Mouse (Mus musculus): Measurements from ENCODE around the gene Scaf1.

Gene Scaf1

GRCm38 (mm10) chr7:45013366-45014095, 2.6 kb downstream of the Scaf1 start:
- no peak for DNase-seq

DNA sequence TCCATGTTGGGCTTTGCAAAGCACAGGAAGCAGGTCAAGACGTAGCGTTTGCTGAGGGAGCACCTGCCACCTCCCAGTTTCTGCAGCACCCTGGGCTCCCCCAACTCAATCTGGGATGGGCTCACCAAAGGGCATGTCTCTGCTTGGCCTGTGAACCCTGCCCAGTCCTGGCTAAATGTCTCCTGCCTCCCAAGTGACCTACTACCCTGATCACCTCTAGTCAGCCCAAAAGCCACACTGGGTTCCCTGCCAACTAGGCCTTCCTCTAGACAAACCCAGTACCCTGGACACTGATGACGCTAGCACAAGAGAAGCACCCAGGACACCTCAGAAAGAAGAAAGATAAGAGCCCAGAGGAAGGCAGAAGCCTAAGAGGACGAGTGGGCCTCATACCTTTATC, 3.3 kb downstream of the Scaf1 start:
- DNase-seq = no peak

DNA sequence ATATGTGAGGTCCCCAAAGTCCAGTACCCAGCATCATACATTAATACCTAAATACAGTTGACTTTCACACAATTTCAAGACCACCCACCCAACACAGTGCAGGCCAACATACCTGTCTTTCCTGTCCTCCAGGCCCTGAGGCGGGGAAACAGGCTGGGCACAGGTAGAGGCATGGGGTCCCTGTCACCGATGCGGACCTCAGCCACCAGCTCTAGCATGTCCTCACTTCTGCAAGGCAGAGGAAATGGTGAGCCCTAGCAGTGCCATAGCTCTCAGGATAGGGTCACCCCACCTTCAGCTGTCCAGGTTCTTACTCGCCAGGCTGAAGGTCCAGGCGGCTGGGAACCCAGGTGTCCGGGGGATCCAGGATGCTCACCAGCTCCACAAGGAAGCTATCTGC, 4.2 kb downstream of the Scaf1 start:
- DNase-seq = no peak

GRCm38 (mm10) chr7:45008411-45008810, 7.8 kb downstream of the Scaf1 start:
- DNase-seq = no peak

DNA sequence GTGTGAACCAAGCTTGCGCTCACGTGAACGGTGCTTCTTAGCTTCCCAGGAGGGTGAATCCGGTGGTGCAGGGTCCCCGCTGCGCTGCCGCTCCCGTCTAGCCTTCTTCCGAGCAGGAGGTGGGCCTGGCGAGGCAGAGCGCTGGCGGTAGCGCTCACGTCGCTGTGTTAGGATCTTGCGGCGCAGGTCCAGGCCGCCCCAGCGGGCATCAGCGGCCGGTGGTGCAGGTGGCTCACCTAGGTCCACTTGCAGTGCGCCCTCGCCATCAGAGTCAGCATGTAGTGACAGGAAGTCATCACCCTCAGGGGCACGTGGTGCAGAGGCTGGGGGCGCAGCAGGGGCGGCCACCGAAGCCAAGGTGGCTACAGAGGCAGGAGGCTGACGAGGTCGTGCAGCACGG, 8.3 kb downstream of the Scaf1 start:
- DNase-seq = no peak

- DNase-seq = no peak
Measured at GRCm38 (mm10) chr7:45007141-45007540, 9.0 kb downstream of the Scaf1 start.

GRCm38 (mm10) chr7:45006503-45006902, 9.7 kb downstream of the Scaf1 start:
- no peak for DNase-seq

DNA sequence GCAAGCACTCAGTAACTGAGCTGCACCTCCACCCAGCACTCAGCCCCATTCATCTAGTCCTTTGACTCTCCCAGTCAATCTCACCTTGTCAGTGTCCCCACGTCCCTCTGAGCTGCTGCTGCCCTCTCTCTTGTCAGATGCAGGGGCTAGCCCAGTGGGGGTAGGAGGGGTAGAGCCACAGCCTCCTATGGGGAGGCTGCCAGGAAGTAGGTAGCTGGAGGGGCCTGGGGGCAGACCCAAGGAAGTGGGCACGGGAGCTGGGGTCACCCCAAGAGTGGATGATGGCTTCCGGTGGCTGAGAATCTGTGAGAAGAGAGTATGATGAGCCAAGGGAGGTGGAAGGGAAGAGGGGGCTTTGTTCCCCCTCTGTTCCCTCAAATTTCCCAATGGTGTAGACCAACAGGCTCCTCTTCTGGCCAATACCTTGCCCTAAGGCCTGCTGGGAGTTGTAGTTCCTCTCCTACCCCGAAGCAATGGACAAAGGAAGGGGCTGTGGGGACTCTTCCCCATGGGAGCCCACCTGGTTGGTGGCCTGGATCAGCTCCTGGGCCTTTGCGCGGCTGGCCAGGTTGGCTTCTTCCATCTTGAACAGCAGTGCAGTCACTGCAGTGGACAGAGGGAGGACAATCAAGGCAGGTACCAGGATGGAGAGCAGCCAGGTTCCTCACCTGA, 10.7 kb downstream of the Scaf1 start:
- DNase-seq = no peak

- no peak for DNase-seq
Measured at GRCm38 (mm10) chr7:45004546-45004945, 11.6 kb downstream of the Scaf1 start.

DNA sequence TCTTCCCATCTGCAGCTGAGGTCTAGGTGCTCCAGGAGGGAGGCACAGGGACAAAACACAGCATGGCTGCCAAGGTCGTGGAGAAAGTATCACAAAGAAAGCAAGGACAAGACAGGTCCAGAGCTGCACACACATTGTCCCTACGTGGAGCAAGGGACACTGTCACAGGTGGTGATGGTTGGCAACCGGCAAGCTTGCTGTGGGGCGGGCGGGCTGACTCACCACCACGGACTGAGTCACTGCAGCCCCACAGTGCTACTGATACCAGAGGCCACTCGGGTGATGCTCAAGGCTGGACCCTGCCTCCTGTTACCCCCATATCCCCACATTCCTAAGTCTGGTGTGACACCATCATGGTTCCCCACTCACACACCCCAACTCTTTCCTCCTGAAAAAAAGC, 13.7 kb downstream of the Scaf1 start:
- DNase-seq = no peak

GRCm38 (mm10) chr7:45000539-45001114, 15.5 kb downstream of the Scaf1 start:
- DNase-seq = no peak

GRCm38 (mm10) chr7:44999753-45000152, 16.4 kb downstream of the Scaf1 start:
- peak; percentile 41 for DNase-seq

DNA sequence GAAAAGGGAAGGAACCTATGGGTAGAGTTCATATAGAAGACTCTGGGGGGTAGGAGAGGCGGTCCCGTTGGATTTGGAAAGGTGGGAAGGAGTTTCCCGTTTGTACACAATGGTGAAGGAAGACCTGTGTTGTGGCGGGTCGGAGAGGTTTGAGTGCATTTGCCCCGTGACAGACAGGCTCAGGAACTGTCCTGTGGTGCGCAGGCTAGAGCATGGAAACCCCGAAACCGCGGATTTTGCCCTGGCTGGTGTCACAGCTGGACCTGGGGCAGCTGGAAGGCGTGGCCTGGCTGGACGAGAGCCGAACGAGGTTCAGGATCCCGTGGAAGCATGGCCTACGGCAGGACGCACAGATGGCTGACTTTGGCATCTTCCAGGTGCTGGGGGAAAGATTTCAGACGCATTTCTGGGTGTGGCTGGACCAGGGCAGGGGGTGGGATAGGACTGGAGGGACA, 17.6 kb downstream of the Scaf1 start, which contains the start of gene Bcl2l12:
Gene Bcl2l12 (minus strand): TSS at position 212 of the 455 bp plus-strand sequence.
- peak; percentile 65 for DNase-seq

GRCm38 (mm10) chr7:44997940-44998428, 18.2 kb downstream of the Scaf1 start:
- no peak for DNase-seq

DNA sequence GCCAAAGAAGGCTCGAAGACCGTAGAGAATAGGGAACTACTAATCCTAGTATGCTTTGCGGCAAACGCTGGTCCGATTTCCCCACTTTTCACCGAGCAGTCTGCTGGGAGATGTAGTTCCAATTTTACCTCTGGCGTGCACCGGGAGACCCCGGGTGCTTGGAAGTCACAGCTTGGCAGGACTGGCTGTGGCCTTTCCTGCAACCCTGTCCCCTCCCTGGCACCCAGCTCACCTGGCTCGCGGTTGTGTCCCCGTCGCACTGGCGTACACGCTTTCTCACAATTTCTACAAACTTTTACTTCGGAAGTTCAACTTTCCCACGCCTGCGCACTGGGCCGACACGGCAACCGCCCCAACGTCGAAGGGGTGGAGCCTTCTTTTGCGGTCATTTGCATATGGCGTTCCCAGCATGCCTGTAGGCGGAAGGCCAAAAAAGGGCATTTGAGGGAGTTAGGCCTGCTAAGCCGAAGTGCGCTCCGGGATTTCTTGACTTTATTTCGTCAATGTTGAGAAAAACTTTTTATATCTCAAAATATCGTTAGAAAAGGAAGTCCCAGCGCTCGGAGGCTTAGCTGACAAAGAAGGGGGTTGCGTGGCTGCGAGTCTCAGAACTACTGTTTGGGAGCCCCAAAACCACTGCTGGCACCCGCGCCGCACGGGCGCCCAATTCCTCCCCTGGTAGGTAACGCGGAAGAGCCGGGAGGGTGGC, 18.8 kb downstream of the Scaf1 start, which contains the start of gene Irf3:
Gene Irf3 (plus strand): TSS at position 418 of the 709 bp plus-strand sequence.
- DNase-seq = peak; percentile 98

DNA sequence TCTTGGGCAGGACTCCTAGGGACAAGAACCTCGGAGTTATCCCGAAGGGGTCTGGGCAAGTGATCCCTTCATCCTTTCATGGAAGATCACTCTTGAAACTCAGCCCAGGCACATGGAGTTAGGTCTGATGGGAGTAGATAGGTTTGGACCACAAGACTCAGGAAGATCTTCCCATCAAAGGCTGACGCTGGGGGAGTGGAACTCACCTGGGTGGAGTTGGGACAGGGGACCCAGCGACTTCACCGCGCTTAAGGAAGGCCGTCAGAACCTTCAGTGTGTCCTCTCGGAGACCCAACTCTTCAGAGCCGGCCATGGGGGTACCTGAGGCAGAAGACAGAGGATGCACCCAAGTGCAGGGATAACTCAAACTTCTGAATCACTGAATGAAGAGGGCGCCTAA, 19.5 kb downstream of the Scaf1 start:
- DNase-seq = no peak

GRCm38 (mm10) chr7:44986879-44987718, 29.1 kb downstream of the Scaf1 start:
- DNase-seq = no peak

DNA sequence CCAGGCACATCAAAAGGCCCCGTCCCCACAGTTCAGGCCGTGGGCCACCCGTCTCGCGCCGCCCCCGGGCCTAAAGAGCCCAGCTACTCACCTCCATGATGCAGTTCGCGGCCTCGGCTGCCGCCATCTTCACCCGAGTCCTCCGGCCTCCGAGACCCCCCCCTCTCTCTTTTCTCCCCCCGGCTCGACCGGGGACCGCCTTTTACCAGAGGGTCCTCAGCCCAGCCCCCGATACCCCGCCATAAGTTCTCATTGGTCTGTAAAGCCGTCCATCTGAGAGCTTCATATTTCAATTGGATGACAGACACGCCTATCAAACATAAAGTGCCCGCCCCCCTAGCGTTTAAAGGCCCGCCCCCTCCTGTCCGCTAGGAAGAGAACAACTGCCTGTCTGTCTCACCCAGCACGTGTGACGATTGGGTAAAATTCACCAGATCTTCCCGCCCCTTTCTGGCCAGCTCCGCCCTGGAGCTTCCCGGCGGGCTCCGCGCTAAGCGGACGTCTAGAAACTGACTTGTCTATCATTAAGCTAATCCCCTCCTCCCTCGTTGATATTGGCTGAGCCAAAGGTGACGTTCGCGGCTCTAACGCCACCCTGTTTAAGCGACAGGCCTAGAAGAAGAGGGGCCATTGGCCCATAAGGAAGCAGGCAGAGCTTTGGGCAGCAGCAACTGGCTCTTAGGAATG, 29.8 kb downstream of the Scaf1 start, which contains the start of gene Prmt1:
Gene Prmt1 (minus strand): TSS at position 377 of the 687 bp plus-strand sequence.
- peak; percentile 96 for DNase-seq

DNA sequence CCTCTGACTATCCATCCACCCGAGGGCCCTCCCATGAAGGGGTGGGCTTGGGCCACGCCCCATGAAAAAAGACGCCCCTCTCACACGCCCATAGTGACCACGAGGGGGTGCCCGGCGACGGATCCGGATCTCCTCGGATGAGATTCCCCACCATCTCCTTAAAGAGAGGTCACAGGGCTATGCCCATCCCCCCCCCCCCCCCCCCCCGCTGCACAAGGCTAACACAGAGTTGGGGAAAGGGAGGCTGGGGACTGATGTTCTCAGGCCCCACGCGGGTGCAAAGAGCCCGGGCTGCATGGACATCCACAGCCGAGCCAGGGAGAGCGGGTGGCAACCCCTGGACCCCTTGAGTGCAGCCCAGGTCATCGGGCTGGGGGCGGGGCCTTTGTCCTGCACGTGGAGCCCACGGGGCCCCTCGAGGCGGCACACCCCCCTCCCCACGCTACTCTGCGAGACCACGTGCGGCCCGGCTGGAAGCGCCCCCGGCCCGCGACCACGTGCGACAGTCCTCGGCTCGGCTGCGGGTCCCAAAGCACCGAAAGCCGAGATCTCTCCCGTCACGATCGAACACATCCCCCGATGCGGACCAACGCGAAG, 30.5 kb downstream of the Scaf1 start:
- peak; percentile 66 for DNase-seq

DNA sequence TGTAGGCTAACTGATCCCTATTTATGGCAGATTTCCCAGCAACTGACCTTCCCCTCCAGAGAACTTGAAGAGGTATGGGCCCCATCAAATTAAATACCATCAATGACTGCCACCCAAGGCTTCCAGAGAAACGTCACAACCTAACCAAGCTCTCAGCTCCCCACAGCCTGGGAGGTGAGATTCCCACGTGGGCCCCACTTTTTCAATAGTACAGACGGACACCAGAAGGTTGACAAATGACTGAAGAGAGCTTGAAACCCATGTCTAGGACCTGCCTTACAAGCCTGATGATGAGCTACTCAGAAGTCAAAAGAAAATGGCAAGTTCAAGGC, 31.4 kb downstream of the Scaf1 start:
- no peak for DNase-seq

Measured in lung, postnatal 14 days (tissue).